In the genomic region with DNA sequence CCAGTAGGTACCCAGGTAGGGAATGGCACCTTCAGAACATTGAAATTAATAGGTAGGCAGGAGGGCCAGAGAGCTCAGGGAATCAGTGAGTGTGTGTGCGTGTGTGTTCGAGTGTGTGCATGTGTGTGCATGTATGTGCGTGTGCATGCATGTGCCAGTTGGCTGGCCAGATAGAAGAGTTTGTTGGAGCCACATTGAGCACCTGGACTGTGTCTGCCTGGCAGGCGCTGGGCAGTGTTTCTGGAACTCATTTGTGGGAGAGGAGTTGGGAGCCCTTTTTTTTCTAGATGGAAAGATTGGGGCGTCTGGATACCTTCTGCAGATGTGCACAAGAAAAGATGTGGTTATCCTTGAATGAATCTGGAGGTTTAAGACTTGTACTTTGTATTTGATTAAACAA, we compare ENCODE assay signal across 11 mouse cellular contexts. TPM values are rescaled to one million over a fixed set of nuclear protein-coding genes. Genes with fewer than 3 reads are reported as not detected.
DNase-seq lines count a peak whose midpoint lies in the region; ATAC-seq lines count a peak whose summit lies in the region.
"Had no signal": no experiment of that assay in that cellular context is flagged by ENCODE, and none has a peak within 500 bp of the region (broad histone marks: within the 10 kb centered on the region; RNA-seq: fewer than 3 reads in every experiment).

No protein-coding gene starts in this region.

- H3K4me2 ChIP-seq in forebrain, embryonic 13.5 days: no peak overlapping the region
- peak overlapping the region; percentile 44; the same call in 1 of the 2 replicates for H3K4me2 ChIP-seq in kidney, embryonic 15.5 days
- no peak overlapping the region for H3K4me2 ChIP-seq in embryonic facial prominence, embryonic 12.5 days (replicated peaks)
- H3K4me2 ChIP-seq in limb, embryonic 13.5 days (replicated peaks): peak overlapping the region; percentile 49

- peaks cover 74% of the 10 kb centered on the region for H3K4me1 ChIP-seq in forebrain, embryonic 10.5 days
- peaks cover 23% of the 10 kb centered on the region for H3K4me1 ChIP-seq in forebrain, embryonic 13.5 days
- peaks cover 70% of the 10 kb centered on the region for H3K4me1 ChIP-seq in kidney, embryonic 15.5 days
- H3K4me1 ChIP-seq in embryonic facial prominence, embryonic 12.5 days: peaks cover 74% of the 10 kb centered on the region
- peaks cover 83% of the 10 kb centered on the region for H3K4me1 ChIP-seq in limb, embryonic 13.5 days

- peak overlapping the region; percentile 49; the same call in 1 of the 2 replicates for H3K27ac ChIP-seq in forebrain, embryonic 10.5 days
- H3K27ac ChIP-seq in forebrain, embryonic 13.5 days: no peak overlapping the region; the same call in 1 of the 2 replicates
- H3K27ac ChIP-seq in kidney, embryonic 15.5 days: peak overlapping the region; percentile 89
- peak overlapping the region; percentile 76 for H3K27ac ChIP-seq in embryonic facial prominence, embryonic 12.5 days
- H3K27ac ChIP-seq in limb, embryonic 13.5 days: peak overlapping the region; percentile 82

- H3K27me3 ChIP-seq in forebrain, embryonic 10.5 days (ENCODE audit: poor library complexity, severe bottlenecking): peaks cover 7% of the 10 kb centered on the region; the same call in 1 of the 2 replicates
- H3K27me3 ChIP-seq in forebrain, embryonic 13.5 days: no peaks in the 10 kb centered on the region
- H3K27me3 ChIP-seq in kidney, embryonic 15.5 days: no peaks in the 10 kb centered on the region
- H3K27me3 ChIP-seq in embryonic facial prominence, embryonic 12.5 days: no peaks in the 10 kb centered on the region
- no peaks in the 10 kb centered on the region for H3K27me3 ChIP-seq in limb, embryonic 13.5 days

- no peak for DNase-seq in forebrain, embryonic 10.5 days (ENCODE audit: extremely low spot score, low spot score)
- no peak for DNase-seq in kidney, adult 18-20 months
- DNase-seq in layer of hippocampus, adult 9-10 months (ENCODE audit: low spot score): no peak
- DNase-seq in cerebellum, postnatal 36 days: no peak
- DNase-seq: adrenal gland, adult 2 months; cerebellum, adult 9-11 months had no signal

- H3K9ac ChIP-seq in forebrain, embryonic 13.5 days: no peak overlapping the region
- no peak overlapping the region for H3K9ac ChIP-seq in kidney, embryonic 15.5 days
- H3K9ac ChIP-seq in embryonic facial prominence, embryonic 12.5 days: no peak overlapping the region
- H3K9ac ChIP-seq in limb, embryonic 13.5 days: no peak overlapping the region

- 56% methylated on average over 5 of the region's 5 CpGs for WGBS in forebrain, embryonic 10.5 days
- 60% methylated on average over 5 of the region's 5 CpGs for WGBS in forebrain, embryonic 13.5 days
- WGBS in kidney, embryonic 15.5 days: 61% methylated on average over 5 of the region's 5 CpGs
- WGBS in embryonic facial prominence, embryonic 12.5 days: 42% methylated on average over 5 of the region's 5 CpGs
- 27% methylated on average over 5 of the region's 5 CpGs for WGBS in limb, embryonic 13.5 days

- no peak overlapping the region for H3K4me3 ChIP-seq in forebrain, embryonic 10.5 days
- H3K4me3 ChIP-seq in forebrain, embryonic 13.5 days: no peak overlapping the region
- no peak overlapping the region for H3K4me3 ChIP-seq in kidney, embryonic 15.5 days (replicated peaks)
- H3K4me3 ChIP-seq in embryonic facial prominence, embryonic 12.5 days: no peak overlapping the region
- H3K4me3 ChIP-seq in limb, embryonic 13.5 days: no peak overlapping the region

- no peaks in the 10 kb centered on the region for H3K9me3 ChIP-seq in forebrain, embryonic 10.5 days
- H3K9me3 ChIP-seq in forebrain, embryonic 13.5 days (replicated peaks): no peaks in the 10 kb centered on the region
- no peaks in the 10 kb centered on the region for H3K9me3 ChIP-seq in kidney, embryonic 15.5 days (replicated peaks)
- H3K9me3 ChIP-seq in embryonic facial prominence, embryonic 12.5 days: no peaks in the 10 kb centered on the region
- no peaks in the 10 kb centered on the region for H3K9me3 ChIP-seq in limb, embryonic 13.5 days

- peaks cover 13% of the 10 kb centered on the region for H3K36me3 ChIP-seq in forebrain, embryonic 10.5 days (replicated peaks)
- H3K36me3 ChIP-seq in forebrain, embryonic 13.5 days (ENCODE audit: poor library complexity, severe bottlenecking): no peaks in the 10 kb centered on the region
- H3K36me3 ChIP-seq in kidney, embryonic 15.5 days: no peaks in the 10 kb centered on the region
- H3K36me3 ChIP-seq in embryonic facial prominence, embryonic 12.5 days: no peaks in the 10 kb centered on the region
- peaks cover 8% of the 10 kb centered on the region; the same call in 1 of the 2 replicates for H3K36me3 ChIP-seq in limb, embryonic 13.5 days

- no peak for ATAC-seq in forebrain, embryonic 13.5 days
- ATAC-seq in kidney, embryonic 15.5 days (replicated peaks; ENCODE audit: low FRiP score): no peak
- no peak for ATAC-seq in embryonic facial prominence, embryonic 12.5 days (ENCODE audit: insufficient number of reproducible peaks, insufficient read depth, low FRiP score, low TSS enrichment)
- ATAC-seq in limb, embryonic 13.5 days (ENCODE audit: low FRiP score, low read depth): peak; percentile 42; the same call in 1 of the 2 replicates
- ATAC-seq: inflammation-experienced regulatory T-cells, adult 6 months had no signal

RNA-seq across cellular contexts. Expression of gene Farp1, which starts 19.1 kb away (rescaled TPM):
- polyA plus RNA-seq in forebrain, embryonic 10.5 days (2016; fragmentation: Nextera tagmentation; extraction: Ambion mirVana): 21.7 and 22.9 TPM in 2 replicates
- polyA plus RNA-seq in forebrain, embryonic 13.5 days (2015; fragmentation: Nextera tagmentation; extraction: Ambion mirVana): 15.9 and 17.7 TPM in 2 replicates
- 31.6 and 35.8 TPM in 2 replicates for polyA plus RNA-seq in kidney, embryonic 15.5 days (2015; fragmentation: Nextera tagmentation; extraction: Ambion mirVana)
- polyA plus RNA-seq in embryonic facial prominence, embryonic 12.5 days (2016; fragmentation: Nextera tagmentation; extraction: Ambion mirVana): 53.1 and 55.9 TPM in 2 replicates
- polyA plus RNA-seq in limb, embryonic 13.5 days (2015; fragmentation: Nextera tagmentation; extraction: Ambion mirVana): 39.0 and 40.9 TPM in 2 replicates

Comparison
In these comparisons a context has a peak if more than half of its experiments do, and no peak if none do; other contexts are left out.
1. H3K4me2 ChIP-seq: peak in kidney, embryonic 15.5 days (single experiment) and limb, embryonic 13.5 days (single experiment); none in forebrain, embryonic 13.5 days (single experiment) and embryonic facial prominence, embryonic 12.5 days (single experiment).